Mouse (Mus musculus) kidney, postnatal 0 days (tissue): ENCODE measurements around the gene 9330161L09Rik. TPM values are rescaled to one million over a fixed set of nuclear protein-coding genes. Genes with fewer than 3 reads are reported as not detected.

ENCODE experiments used
- ATAC-seq: fragments of 200-750 bp; cut with Nextera tagmentation; replicated peaks from 2 replicates; pipeline ENCODE4 v1.8.0; 2017; ENCODE audit warnings: low read depth, moderate number of reproducible peaks, moderate TSS enrichment, moderate library complexity; ENCODE audit not compliant: low FRiP score
- DNase-seq: peaks from one replicate; pipeline ENCODE4 v3.0.0-alpha.2; 2016; ENCODE audit warnings: low spot score
- H3K27ac ChIP-seq: fragments of 300-500 bp; sonication (generic); 2 replicates; pipeline ENCODE4 v1.5.1; 2014; ENCODE audit warnings: mild to moderate bottlenecking
- H3K27me3 ChIP-seq: fragments of 300-500 bp; sonication (generic); 2 replicates; pipeline ENCODE4 v1.6.1; 2014; ENCODE audit warnings: low read length, mixed read lengths; ENCODE audit not compliant: insufficient read depth
- H3K36me3 ChIP-seq: fragments of 300-500 bp; sonication (generic); 2 replicates; pipeline ENCODE4 v1.6.1; 2014; ENCODE audit warnings: low read length, mixed read lengths; ENCODE audit not compliant: insufficient read depth
- H3K4me1 ChIP-seq: fragments of 300-500 bp; sonication (generic); replicated peaks from 2 replicates; pipeline ENCODE4 v1.6.1; 2014; ENCODE audit warnings: antibody characterized with exemption, low read length, mixed read lengths; ENCODE audit not compliant: insufficient read depth
- H3K4me2 ChIP-seq: fragments of 300-500 bp; sonication (generic); 2 replicates; pipeline ENCODE4 v1.6.1; 2014; ENCODE audit warnings: mild to moderate bottlenecking, low read length, moderate library complexity, mixed read lengths
- H3K4me3 ChIP-seq: fragments of 300-500 bp; sonication (generic); replicated peaks from 2 replicates; pipeline ENCODE4 v1.5.1; 2014; ENCODE audit warnings: low read depth, low read length
- H3K9ac ChIP-seq: fragments of 300-500 bp; sonication (generic); 2 replicates; pipeline ENCODE4 v1.6.1; 2014; ENCODE audit warnings: low read depth, low read length
- H3K9me3 ChIP-seq: fragments of 300-500 bp; sonication (generic); replicated peaks from 2 replicates; pipeline ENCODE4 v1.6.1; 2016; ENCODE audit warnings: low read length, inconsistent platforms, mixed read lengths
- CTCF ChIP-seq: IDR thresholded peaks from 2 replicates; pipeline ENCODE4 v1.5.1; 2016; ENCODE audit warnings: antibody characterized with exemption, low read depth, mild to moderate bottlenecking, moderate library complexity
- WGBS: fragments of 180-500 bp; shearing (Covaris S2); extraction: QIAGEN DNeasy Blood & Tissue Kit; methylation state at CpG from one replicate; pipeline ENCODE4 v1.1.7; 2014; 5-methylcytosine and 5-hydroxymethylcytosine counted together
- polyA plus RNA-seq: library from polyadenylated mRNA; unstranded; fragments of >200 nt; fragmentation: Nextera tagmentation; extraction: Ambion mirVana; gene quantifications from 2 replicates; pipeline ENCODE4 v1.2.1, GENCODE M21; 2015

9330161L09Rik gene
- polyA plus RNA-seq, 1 experiment from 2014 or later: 0.34 TPM

- H3K9ac ChIP-seq: 0 out of 2 replicates have a peak overlapping the region, but pooled peaks have one; percentile 18
- H3K36me3 ChIP-seq: no peaks in the 10 kb centered on the region
- peak; percentile 80 for DNase-seq
- peak; percentile 53 for ATAC-seq
- H3K4me1 ChIP-seq: no peaks in the 10 kb centered on the region
- no peaks in the 10 kb centered on the region for H3K9me3 ChIP-seq
- WGBS: 16% methylated on average over 18 of the region's 18 CpGs
- H3K4me2 ChIP-seq: peak overlapping the region; percentile 25; the same call in 1 of the 2 replicates
- no peaks in the 10 kb centered on the region for H3K27me3 ChIP-seq
- H3K27ac ChIP-seq: no peak overlapping the region
- TF ChIP-seq CTCF: peak; percentile 88
- H3K4me3 ChIP-seq: no peak overlapping the region
Observed at GRCm38 (mm10) chr12:103367620-103368325, 39.8 kb downstream of the 9330161L09Rik start.

- Histone ChIP-seq H3K27me3 (no peaks in the 10 kb centered on the region), H3K9me3 (no peaks in the 10 kb centered on the region), H3K4me3 (no peak overlapping the region), H3K27ac (no peak overlapping the region), H3K36me3 (no peaks in the 10 kb centered on the region), H3K9ac (no peak overlapping the region), H3K4me1 (no peaks in the 10 kb centered on the region), H3K4me2 (no peak overlapping the region)
- no peak for TF ChIP-seq CTCF
- whole genome bisulfite sequencing: 60% methylated on average over 2 of the region's 2 CpGs
- ATAC-seq: no peak
- no peak for DNase-seq
Observed at GRCm38 (mm10) chr12:103367171-103367570, 40.4 kb downstream of the 9330161L09Rik start.

GRCm38 (mm10) chr12:103362336-103362735 lies 45.3 kb downstream of the 9330161L09Rik start:
- H3K27ac ChIP-seq: no peak overlapping the region
- TF ChIP-seq CTCF: no peak
- no peak overlapping the region for H3K4me3 ChIP-seq
- no peaks in the 10 kb centered on the region for H3K27me3 ChIP-seq
- WGBS: 68% methylated on average over 3 of the region's 3 CpGs
- H3K36me3 ChIP-seq: no peaks in the 10 kb centered on the region
- H3K4me2 ChIP-seq: no peak overlapping the region
- no peaks in the 10 kb centered on the region for H3K9me3 ChIP-seq
- ATAC-seq (no peak), DNase-seq (no peak)
- H3K4me1 ChIP-seq: no peaks in the 10 kb centered on the region
- H3K9ac ChIP-seq: no peak overlapping the region

DNA sequence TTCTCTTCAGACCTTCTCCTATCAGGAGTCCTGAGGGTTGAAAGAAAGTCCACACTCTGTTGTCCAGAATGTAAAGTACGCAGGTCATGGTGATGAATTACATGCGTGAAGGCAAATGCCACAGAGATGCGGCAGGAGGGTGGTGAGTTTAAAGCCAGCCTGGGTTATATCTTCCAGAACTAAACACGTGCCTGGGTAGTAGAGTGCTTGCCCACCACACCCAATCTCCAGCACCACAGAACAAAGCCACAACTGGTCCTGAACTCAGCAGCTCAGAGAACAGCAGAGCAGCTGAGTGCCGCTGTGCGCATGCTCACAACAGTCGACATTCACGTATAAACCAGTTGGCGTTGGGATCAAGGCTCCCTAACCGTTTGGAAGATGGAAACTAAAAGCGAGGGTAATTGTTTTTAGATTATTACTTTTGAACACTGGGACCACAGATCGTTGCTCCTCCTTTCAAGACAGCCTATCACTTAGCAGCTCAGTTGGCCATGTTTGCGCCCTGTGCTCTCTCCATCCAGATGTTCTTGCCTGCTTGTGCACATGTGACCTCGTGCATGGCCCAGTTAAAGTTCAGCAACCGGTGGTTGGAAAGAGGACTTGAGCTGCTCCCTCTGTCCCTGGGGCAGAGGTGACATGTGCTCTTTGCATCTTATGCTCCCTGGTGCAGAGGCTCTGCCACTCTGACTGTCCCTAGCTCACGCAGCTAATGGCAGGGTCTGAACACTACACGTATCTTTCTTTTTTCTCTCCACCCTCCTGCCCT lies 45.9 kb downstream of the 9330161L09Rik start:
- H3K27ac ChIP-seq: no peak overlapping the region
- no peak for TF ChIP-seq CTCF
- H3K4me2 ChIP-seq: no peak overlapping the region
- ATAC-seq (no peak), DNase-seq (no peak)
- no peaks in the 10 kb centered on the region for H3K4me1 ChIP-seq
- WGBS: 84% methylated on average over 17 of the region's 17 CpGs
- H3K27me3 ChIP-seq: no peaks in the 10 kb centered on the region
- no peaks in the 10 kb centered on the region for H3K36me3 ChIP-seq
- H3K4me3 ChIP-seq: no peak overlapping the region
- H3K9ac ChIP-seq: no peak overlapping the region
- no peaks in the 10 kb centered on the region for H3K9me3 ChIP-seq

- Histone ChIP-seq H3K27ac (no peak overlapping the region), H3K4me3 (no peak overlapping the region), H3K9ac (no peak overlapping the region), H3K27me3 (no peaks in the 10 kb centered on the region), H3K4me2 (no peak overlapping the region), H3K9me3 (no peaks in the 10 kb centered on the region), H3K4me1 (no peaks in the 10 kb centered on the region), H3K36me3 (no peaks in the 10 kb centered on the region)
- DNase-seq (no peak), ATAC-seq (no peak)
- TF ChIP-seq CTCF: no peak
- 67% methylated on average over 8 of the region's 8 CpGs for WGBS
Observed at GRCm38 (mm10) chr12:103360812-103361211, 46.8 kb downstream of the 9330161L09Rik start.

GRCm38 (mm10) chr12:103358951-103359801 lies 48.4 kb downstream of the 9330161L09Rik start:
- Histone ChIP-seq H3K9ac (no peak overlapping the region), H3K27ac (no peak overlapping the region), H3K27me3 (no peaks in the 10 kb centered on the region), H3K9me3 (no peaks in the 10 kb centered on the region), H3K4me3 (no peak overlapping the region), H3K36me3 (no peaks in the 10 kb centered on the region), H3K4me2 (no peak overlapping the region), H3K4me1 (no peaks in the 10 kb centered on the region)
- 33% methylated on average over 4 of the region's 4 CpGs for WGBS
- no peak for DNase-seq
- no peak for TF ChIP-seq CTCF
- no peak for ATAC-seq
